Mouse (Mus musculus) urinary bladder, adult 18-20 months (tissue): ENCODE measurements around the gene Usp31.

Source experiments
- DNase-seq, 2 experiments: peaks; one replicate each; pipeline ENCODE4 v3.0.0; 2022; ENCODE audit warnings: low spot score in 2 of 2, mixed read lengths in 2 of 2

Gene Usp31

DNA sequence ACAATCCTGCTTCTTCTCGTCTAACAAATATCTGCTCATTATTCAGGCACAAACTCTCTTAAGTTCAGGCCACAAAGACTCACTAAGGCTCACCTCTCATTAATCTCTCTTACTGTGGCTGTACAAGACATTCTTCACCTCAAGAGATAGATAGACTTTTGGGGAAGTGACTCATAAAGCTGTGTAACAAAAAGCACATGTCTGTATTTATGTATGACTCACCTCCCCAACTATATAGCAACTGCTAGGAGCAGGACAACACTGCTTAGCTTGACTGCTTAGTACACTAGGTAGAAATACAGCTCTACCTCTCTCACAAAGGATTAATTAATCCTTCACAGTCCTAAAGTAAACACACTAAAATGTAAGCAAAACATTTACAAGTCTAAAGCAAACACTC is 46.3 kb downstream of the Usp31 start:
- DNase-seq = no peak

DNA sequence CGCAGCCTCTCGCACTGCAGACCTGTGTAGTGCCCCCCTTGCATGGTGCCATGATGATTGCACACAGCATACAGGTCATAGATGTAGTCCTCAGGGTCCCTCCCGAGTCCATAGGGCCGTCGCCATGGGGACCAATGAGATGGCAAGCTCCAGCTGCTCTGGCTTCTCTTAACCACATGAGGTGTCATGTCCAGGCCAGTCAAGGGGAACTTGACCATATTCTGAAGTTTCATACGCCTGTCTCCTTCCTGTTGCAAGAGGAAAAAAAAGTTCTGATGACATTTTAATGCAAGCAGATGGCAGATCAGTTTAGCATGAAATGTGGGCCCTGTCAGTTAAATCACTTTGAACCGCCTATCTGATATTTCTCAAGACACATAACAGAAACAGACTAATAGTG is 48.2 kb downstream of the Usp31 start:
- DNase-seq = no peak

- no peak for DNase-seq
Measured at GRCm38 (mm10) chr7:121654675-121655074, 52.4 kb downstream of the Usp31 start.

DNA sequence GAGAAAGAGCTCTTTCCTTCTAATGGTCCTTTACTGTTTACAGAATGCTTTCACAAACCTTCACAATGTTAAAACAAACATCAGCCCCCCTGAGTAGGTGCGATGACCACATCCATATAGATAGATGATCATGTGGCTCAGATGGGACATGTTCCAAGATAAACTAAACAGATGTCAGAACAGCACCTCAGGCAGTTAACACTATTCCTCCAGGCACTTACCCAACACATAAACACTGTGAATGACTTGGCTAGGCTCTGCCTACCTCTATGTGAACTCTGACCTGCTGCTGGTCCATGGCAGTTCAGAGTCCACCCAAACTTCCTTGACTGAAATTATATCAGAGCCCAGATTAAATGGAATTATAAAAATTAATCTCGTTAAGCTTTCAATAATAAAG is 54.4 kb downstream of the Usp31 start:
- no peak for DNase-seq

- DNase-seq = no peak
Measured at GRCm38 (mm10) chr7:121650724-121651123, 56.3 kb downstream of the Usp31 start.

DNA sequence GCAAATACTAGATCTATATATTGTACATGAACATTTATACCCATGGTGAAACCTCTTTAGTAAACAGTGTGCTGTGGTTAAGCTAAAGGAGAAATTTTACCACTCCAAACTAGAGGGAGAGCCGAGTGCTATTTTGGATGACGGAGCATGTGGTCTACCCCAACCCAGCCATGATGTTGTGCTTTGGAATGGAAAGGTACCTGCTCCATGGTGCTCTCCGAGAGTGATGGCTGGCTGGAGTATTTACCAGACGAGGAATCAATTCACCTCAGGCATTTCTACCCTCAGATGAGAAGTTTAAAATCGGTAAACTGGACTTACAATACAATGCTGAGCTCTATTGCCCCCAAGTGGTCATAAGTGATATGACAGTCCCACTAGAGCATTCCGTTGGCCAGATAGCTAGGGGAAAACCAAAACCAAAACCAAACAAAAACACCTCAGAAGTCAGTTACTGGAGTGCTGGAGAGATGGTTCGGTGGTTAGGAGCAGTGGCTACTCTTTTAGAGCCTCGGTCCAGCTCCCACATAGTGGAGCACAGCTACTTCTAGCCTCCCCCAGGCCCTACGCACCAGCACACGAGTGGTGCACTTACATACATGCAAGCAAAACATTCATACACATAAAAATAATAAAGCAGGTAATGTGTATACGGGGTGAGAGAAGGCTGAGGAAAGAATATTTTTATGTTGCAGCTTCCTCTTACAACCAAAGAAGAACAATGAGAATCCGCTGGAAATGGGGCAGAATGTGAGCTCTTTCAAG is 65.9 kb downstream of the Usp31 start:
- DNase-seq = peak in 1 of 2 experiments; percentile 30

GRCm38 (mm10) chr7:121636732-121637131 is 70.3 kb downstream of the Usp31 start:
- no peak for DNase-seq

DNA sequence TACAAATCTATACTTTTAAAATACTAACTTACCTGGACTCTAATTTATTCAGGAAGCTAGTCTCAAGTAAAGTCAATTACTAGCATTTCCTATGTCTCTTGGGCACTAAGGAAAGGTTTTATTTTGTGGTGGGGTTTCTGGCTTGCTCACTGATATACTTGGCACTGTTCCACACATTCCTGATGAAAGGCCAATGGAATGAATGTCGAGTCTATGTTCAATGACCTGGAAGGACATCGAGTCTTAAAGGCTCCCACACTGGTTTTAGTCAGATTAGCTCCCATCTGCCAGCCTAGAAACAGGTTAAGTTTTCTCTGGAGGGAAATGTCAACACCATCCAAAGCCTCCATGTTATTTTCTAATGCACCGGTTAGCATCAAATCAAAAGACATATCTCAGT is 72.8 kb downstream of the Usp31 start:
- DNase-seq = no peak

DNA sequence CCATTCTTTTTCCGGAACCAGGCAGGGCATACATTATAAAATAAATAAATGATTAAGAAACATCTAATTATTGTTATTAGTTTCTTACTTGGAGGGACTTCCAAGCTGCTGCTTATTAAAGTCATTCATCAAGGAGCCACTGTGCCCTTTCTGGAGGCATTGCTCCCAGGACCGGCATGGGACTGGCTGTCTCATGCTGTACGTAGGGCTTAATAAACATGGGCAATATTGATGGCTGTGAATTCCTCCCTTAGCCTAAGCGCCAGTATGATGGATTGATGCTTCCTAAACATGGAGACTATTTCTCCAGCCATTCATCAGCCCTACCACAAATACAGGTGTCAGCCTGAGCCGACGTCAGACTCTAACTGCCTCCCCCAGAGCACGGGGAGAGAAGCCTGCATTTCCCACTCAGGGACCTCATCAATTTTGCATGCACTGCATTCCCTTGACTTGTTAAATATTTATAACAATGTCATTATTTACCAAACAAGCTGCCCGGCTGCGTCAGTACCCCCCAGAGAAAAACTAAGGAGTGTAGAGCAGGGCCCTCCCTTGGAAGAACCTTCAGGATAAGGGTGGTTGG is 84.1 kb downstream of the Usp31 start:
- no peak for DNase-seq

DNA sequence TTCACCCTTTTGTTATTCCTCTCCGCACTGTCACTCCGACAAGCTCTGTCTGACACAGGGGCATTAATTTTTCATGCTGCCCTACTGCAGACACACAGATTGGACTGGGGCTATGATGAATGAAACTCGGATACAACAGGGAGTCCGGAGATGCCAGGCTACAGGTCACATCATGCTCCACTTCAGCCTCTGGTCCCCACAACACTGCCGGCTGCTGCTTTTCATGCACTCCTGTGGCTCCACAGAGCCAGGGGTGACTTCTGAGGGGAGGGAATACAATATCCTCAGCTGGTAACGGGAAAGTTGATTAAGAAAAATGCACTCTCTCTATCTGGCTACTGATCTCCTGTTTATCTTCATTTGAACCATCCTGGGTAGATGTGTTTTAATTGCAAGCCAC is 84.6 kb downstream of the Usp31 start:
- no peak for DNase-seq

DNA sequence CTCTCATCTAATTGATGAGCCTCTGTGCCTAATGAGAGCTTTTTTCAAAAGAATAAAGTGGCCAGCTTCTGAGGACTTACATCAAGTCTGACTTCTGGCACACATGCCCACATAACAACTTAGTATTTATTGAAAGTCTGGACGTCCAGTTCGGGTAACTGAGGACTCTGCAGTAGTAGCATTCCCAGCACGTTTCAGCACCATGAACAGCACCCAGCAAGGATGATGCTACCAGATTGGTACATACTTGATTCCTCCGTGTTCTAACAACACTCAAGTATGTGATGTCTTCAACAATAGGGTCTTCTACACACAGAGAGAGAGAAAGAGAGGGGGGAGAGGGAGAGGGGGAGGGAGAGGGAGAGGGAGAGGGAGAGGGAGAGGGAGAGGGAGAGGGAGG is 105.4 kb downstream of the Usp31 start:
- DNase-seq = no peak

DNA sequence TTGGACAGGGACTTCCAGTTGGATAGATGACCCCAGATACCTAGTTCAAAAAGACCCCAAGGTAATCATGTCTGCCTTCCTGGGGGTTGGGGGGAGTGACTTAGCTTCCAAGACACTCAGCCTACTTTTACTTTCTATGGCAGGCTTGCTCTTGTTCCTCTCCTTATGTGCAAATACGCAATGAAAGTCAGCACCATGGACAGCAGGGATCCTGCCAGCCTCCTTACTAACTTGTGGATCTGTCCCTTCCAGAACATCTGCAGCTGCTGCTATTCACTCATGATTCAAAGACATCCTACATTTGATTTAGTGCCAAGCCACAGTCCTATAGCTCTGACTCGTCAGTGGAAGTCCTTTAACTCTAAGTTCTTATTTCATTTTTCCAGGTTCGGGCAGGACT is 110.7 kb downstream of the Usp31 start:
- DNase-seq = no peak

DNA sequence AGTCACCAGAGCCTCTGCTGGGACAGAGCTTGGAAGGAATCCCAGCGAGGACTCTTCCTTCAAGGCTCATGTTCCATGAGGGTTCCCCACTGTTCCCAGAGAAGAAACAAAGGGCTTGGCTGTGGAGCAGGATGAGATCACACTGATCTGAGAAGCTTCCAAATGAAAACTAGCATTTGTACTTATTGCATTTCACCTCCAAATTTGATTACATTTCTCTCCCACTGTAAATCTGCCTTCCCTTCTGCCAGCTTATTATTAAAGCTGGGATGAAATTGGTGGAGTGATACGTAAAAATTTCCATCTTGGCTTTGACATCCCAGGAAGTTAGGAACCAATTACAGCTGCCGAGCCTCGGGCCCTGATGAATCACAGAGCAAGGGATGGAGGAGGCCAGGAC is 111.6 kb downstream of the Usp31 start:
- no peak for DNase-seq

DNA sequence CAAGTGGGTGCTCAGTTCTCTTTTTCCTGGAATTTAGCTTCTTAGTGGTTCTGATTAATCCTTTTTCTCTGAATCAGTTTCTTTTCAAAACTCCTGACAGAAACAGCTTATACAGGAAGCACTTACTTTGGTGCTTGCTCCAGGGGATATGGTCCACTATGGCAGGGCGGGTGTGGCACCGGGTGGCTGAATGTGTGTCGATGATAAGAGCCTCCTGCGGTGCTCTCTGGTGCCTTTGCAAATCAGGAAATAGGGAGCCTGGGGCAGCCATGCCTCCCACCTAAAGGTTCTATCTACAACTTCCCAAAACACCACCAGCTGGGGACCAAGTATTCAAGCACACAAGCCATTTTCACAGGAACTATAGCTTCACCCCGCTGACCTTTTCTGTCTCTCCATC is 112.0 kb downstream of the Usp31 start:
- no peak for DNase-seq

DNA sequence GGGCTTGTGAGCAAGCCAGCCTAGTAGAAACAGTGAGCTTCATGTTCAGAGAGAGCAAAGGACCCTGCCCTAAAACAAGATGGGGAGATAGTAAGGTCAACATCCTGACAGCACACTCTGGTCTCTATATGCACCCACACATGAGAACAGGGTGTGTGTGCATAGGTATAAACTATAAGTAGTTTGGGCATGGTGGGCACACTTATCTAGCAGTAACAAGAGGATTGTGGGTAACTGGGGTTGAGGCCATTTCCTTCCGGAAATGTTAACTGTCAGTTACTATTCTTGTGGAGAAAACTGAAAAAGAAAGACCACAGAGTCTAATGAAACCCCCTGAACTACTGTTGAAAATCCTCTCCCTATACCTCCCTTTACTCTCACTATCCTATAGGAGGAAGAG is 112.4 kb downstream of the Usp31 start:
- no peak for DNase-seq
